Mouse (Mus musculus): ENCODE data around the gene Arhgap42. TPM values are rescaled to one million over a fixed set of nuclear protein-coding genes. Genes with fewer than 3 reads are reported as not detected.

The Arhgap42 gene
- total RNA-seq, 1 experiment: 4.3 TPM

DNA sequence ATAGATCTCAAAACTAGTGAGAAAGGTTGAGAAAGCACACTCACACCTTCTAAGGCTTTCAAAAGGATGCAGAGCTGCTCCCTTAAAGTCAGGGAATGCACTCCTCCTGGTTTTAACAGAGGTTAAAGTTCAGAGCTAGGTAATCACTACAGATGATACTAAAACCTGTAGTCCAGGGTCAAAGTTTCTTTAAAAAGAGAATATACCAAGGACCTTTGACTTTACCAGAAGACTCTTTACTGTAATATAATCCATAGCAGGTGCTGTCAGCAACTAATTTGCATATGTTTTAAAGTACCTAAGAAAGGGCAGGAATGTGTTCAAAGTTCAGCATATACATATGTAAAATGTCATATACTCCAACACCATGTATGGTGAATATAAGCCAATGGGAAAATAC is 30.7 kb downstream of the Arhgap42 start:
- H3K36me3 ChIP-seq (ENCODE audit: control insufficient read depth, insufficient read depth, low read length, poor library complexity, severe bottlenecking): no peaks in the 10 kb centered on the region
- DNase-seq (ENCODE audit: low read depth, low spot score): no peak
- peaks cover 0 to 2% of the 10 kb centered on the region in 2 experiments; a peak in 1 of 4 replicates for H3K4me1 ChIP-seq (ENCODE audit: control insufficient read depth in 2 of 2, insufficient read depth in 2 of 2, low read length in 2 of 2, poor library complexity in 1 of 2)
- TF ChIP-seq CHD2 (IDR thresholded peaks at IDR 0.05; ENCODE audit: low read depth, low read length) (no peak), ZC3H11A (IDR thresholded peaks at IDR 0.05; ENCODE audit: borderline replicate concordance, low read depth, low read length) (no peak), MAFK (IDR thresholded peaks at IDR 0.05; ENCODE audit: insufficient read depth, low read depth, low read length) (no peak), HCFC1 (IDR thresholded peaks at IDR 0.05; ENCODE audit: borderline replicate concordance, insufficient read depth, low read length) (no peak), ZNF384 (IDR thresholded peaks at IDR 0.05; ENCODE audit: low read depth, low read length) (no peak)
- H3K9ac ChIP-seq (ENCODE audit: insufficient read depth, low read depth, low read length, poor library complexity, severe bottlenecking): no peak overlapping the region
- in situ Hi-C loops (cut with MboI; ENCODE audit: low sequenced_read_pairs in 2 of 2, unreplicated experiment in 2 of 2): no loop called here
- H3K4me3 ChIP-seq (ENCODE audit: insufficient read depth in 1 of 2, low read depth in 1 of 2, low read length in 2 of 2, poor library complexity in 1 of 2, severe bottlenecking in 1 of 2): no peak overlapping the region
- no peak overlapping the region for H3K27ac ChIP-seq (ENCODE audit: insufficient read depth, low read depth, low read length, poor library complexity, severe bottlenecking)
- no peaks in the 10 kb centered on the region for H3K9me3 ChIP-seq (ENCODE audit: control insufficient read depth, insufficient read depth, low read depth, low read length)

DNA sequence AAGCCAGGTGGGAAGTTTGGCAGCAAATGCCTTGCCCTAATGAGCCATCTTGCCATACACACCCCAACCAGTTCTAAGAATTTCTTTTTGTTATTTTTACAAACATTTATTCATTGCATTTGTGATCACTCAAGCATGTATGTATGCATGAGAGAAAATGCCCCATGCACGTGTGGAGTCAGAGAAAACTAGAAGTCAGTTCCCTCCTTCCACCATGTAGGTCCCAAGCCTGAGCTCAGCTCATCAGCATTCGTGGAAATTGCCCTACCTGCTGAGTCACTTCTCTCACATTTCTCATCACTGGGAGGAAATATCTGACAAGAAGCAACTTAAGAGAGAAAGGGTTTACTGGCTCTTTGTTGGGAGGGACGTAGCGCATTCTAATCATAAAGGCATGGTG is 31.6 kb downstream of the Arhgap42 start:
- in situ Hi-C loops (cut with MboI; ENCODE audit: low sequenced_read_pairs in 2 of 2, unreplicated experiment in 2 of 2): no loop called here

DNA sequence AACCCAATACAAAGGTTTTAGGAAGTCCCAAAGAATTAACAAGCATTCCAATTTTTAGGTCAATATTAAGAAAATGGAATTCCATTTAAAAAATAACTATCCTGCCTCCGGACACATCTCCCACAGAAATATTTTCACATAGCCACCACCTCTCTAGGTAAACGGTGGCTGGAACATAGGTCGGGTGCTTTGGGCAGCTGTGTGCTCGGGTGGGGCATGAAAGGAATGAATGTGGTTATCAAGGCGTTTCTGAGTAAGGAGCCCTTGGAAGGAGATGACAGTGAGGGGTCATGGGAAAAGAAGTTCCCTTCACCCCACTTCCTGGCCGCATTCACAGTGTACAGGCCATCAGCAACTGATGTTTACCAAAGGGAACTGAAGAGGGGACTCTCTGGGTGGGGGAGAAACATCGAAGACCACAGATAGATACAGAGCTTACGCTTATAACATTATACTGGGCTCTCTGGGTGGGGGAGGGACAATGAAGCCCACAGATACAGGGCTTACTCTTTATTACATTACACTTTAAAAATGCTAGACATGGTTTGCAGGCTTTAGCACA is 38.0 kb downstream of the Arhgap42 start:
- Histone ChIP-seq H3K27ac (ENCODE audit: insufficient read depth, low read depth, low read length, poor library complexity, severe bottlenecking) (no peak overlapping the region), H3K9me3 (ENCODE audit: control insufficient read depth, insufficient read depth, low read depth, low read length) (no peaks in the 10 kb centered on the region), H3K4me1 (ENCODE audit: control insufficient read depth in 2 of 2, insufficient read depth in 2 of 2, low read length in 2 of 2, poor library complexity in 1 of 2) (peaks cover 0 to 4% of the 10 kb centered on the region in 2 experiments; a peak in 1 of 4 replicates), H3K36me3 (ENCODE audit: control insufficient read depth, insufficient read depth, low read length, poor library complexity, severe bottlenecking) (no peaks in the 10 kb centered on the region), H3K9ac (ENCODE audit: insufficient read depth, low read depth, low read length, poor library complexity, severe bottlenecking) (no peak overlapping the region), H3K4me3 (ENCODE audit: insufficient read depth in 1 of 2, low read depth in 1 of 2, low read length in 2 of 2, poor library complexity in 1 of 2, severe bottlenecking in 1 of 2) (no peak overlapping the region)
- TF ChIP-seq HCFC1 (IDR thresholded peaks at IDR 0.05; ENCODE audit: borderline replicate concordance, insufficient read depth, low read length) (no peak), ZC3H11A (IDR thresholded peaks at IDR 0.05; ENCODE audit: borderline replicate concordance, low read depth, low read length) (no peak), ZNF384 (IDR thresholded peaks at IDR 0.05; ENCODE audit: low read depth, low read length) (no peak), MAFK (IDR thresholded peaks at IDR 0.05; ENCODE audit: insufficient read depth, low read depth, low read length) (no peak), CHD2 (IDR thresholded peaks at IDR 0.05; ENCODE audit: low read depth, low read length) (no peak)
- in situ Hi-C loops (cut with MboI; ENCODE audit: low sequenced_read_pairs in 2 of 2, unreplicated experiment in 2 of 2): no loop called here
- DNase-seq (ENCODE audit: low read depth, low spot score): no peak

More for the DNA sequence above, 31.6 kb downstream of the Arhgap42 start:
- no peak overlapping the region for H3K9ac ChIP-seq (ENCODE audit: insufficient read depth, low read depth, low read length, poor library complexity, severe bottlenecking)
- DNase-seq (ENCODE audit: low read depth, low spot score): no peak
- TF ChIP-seq CHD2 (IDR thresholded peaks at IDR 0.05; ENCODE audit: low read depth, low read length): no peak
- no peak for TF ChIP-seq ZC3H11A (IDR thresholded peaks at IDR 0.05; ENCODE audit: borderline replicate concordance, low read depth, low read length)
- no peak for TF ChIP-seq ZNF384 (IDR thresholded peaks at IDR 0.05; ENCODE audit: low read depth, low read length)
- H3K36me3 ChIP-seq (ENCODE audit: control insufficient read depth, insufficient read depth, low read length, poor library complexity, severe bottlenecking): no peaks in the 10 kb centered on the region
- no peak overlapping the region for H3K4me3 ChIP-seq (ENCODE audit: insufficient read depth in 1 of 2, low read depth in 1 of 2, low read length in 2 of 2, poor library complexity in 1 of 2, severe bottlenecking in 1 of 2)
- H3K4me1 ChIP-seq (ENCODE audit: control insufficient read depth in 2 of 2, insufficient read depth in 2 of 2, low read length in 2 of 2, poor library complexity in 1 of 2): peaks cover 0 to 2% of the 10 kb centered on the region in 2 experiments; a peak in 1 of 4 replicates
- no peak overlapping the region for H3K27ac ChIP-seq (ENCODE audit: insufficient read depth, low read depth, low read length, poor library complexity, severe bottlenecking)
- H3K9me3 ChIP-seq (ENCODE audit: control insufficient read depth, insufficient read depth, low read depth, low read length): no peaks in the 10 kb centered on the region

DNA sequence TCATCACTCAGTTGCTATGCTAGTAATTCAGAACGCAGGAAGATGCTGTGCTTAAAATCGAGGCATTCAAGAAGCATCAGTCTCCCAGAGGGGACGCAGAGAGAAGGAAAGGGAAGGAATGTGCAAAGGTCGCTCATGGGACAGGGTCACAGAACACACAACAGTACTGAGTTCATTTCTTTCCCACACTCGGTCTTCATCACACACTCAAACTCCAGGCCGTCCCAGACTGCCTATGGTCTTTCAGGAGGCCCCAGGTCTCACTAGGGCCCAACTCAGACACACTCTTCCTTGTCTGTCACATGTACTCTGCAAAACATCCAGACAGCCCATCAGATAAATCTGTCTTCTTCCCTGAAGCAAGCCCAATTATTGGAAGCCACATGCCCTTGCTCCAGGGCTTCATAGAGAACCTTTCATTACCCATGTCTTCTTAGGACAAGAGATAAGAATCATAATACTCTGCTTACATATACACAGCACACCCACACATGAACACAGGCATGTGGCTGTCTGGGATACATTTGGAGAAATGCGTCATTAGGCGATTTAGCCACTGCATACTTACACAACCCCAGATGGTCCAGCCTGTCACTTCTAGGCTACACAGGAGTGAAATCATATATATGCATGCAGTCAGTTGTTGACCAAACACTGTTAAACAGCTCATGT is 39.6 kb downstream of the Arhgap42 start:
- no peak for DNase-seq (ENCODE audit: low read depth, low spot score)
- H3K9ac ChIP-seq (ENCODE audit: insufficient read depth, low read depth, low read length, poor library complexity, severe bottlenecking): no peak overlapping the region

More for the DNA sequence above, 39.6 kb downstream of the Arhgap42 start:
- TF ChIP-seq MAFK (IDR thresholded peaks at IDR 0.05; ENCODE audit: insufficient read depth, low read depth, low read length): no peak
- no peak for TF ChIP-seq ZC3H11A (IDR thresholded peaks at IDR 0.05; ENCODE audit: borderline replicate concordance, low read depth, low read length)
- no peak for TF ChIP-seq CHD2 (IDR thresholded peaks at IDR 0.05; ENCODE audit: low read depth, low read length)
- no peak for TF ChIP-seq HCFC1 (IDR thresholded peaks at IDR 0.05; ENCODE audit: borderline replicate concordance, insufficient read depth, low read length)
- TF ChIP-seq ZNF384 (IDR thresholded peaks at IDR 0.05; ENCODE audit: low read depth, low read length): no peak
- in situ Hi-C loops (cut with MboI; ENCODE audit: low sequenced_read_pairs in 2 of 2, unreplicated experiment in 2 of 2): no loop called here
- H3K4me3 ChIP-seq (ENCODE audit: insufficient read depth in 1 of 2, low read depth in 1 of 2, low read length in 2 of 2, poor library complexity in 1 of 2, severe bottlenecking in 1 of 2): no peak overlapping the region
- no peak overlapping the region for H3K27ac ChIP-seq (ENCODE audit: insufficient read depth, low read depth, low read length, poor library complexity, severe bottlenecking)
- no peaks in the 10 kb centered on the region for H3K36me3 ChIP-seq (ENCODE audit: control insufficient read depth, insufficient read depth, low read length, poor library complexity, severe bottlenecking)
- H3K4me1 ChIP-seq (ENCODE audit: control insufficient read depth in 2 of 2, insufficient read depth in 2 of 2, low read length in 2 of 2, poor library complexity in 1 of 2): peaks cover 0 to 4% of the 10 kb centered on the region in 2 experiments; a peak in 1 of 4 replicates
- H3K9me3 ChIP-seq (ENCODE audit: control insufficient read depth, insufficient read depth, low read depth, low read length): no peaks in the 10 kb centered on the region
